Mouse (Mus musculus) stomach, embryonic 16.5 days (tissue): ENCODE measurements around the gene Lrp5. TPM values are rescaled to one million over a fixed set of nuclear protein-coding genes. Genes with fewer than 3 reads are reported as not detected.

Source experiments
- ATAC-seq: fragments of 200-750 bp; cut with Nextera tagmentation; 2 replicates; pipeline ENCODE4 v1.8.0; 2017; ENCODE audit warnings: moderate number of reproducible peaks, moderate TSS enrichment; ENCODE audit not compliant: insufficient read depth, low FRiP score
- H3K27ac ChIP-seq: fragments of 300-500 bp; sonication (generic); 2 replicates; pipeline ENCODE4 v1.5.1; 2014; ENCODE audit warnings: low read length
- H3K27me3 ChIP-seq: fragments of 300-500 bp; sonication (generic); 2 replicates; pipeline ENCODE4 v1.6.1; 2014; ENCODE audit warnings: low read length, control low read depth, mixed read lengths; ENCODE audit not compliant: control insufficient read depth, insufficient read depth
- H3K36me3 ChIP-seq: fragments of 300-500 bp; sonication (generic); 2 replicates; pipeline ENCODE4 v1.6.1; 2014; ENCODE audit warnings: low read length; ENCODE audit not compliant: control insufficient read depth, insufficient read depth
- H3K4me1 ChIP-seq: fragments of 300-500 bp; sonication (generic); 2 replicates; pipeline ENCODE4 v1.6.1; 2014; ENCODE audit warnings: low read length, control low read depth, mixed read lengths; ENCODE audit not compliant: control insufficient read depth, insufficient read depth
- H3K4me2 ChIP-seq: fragments of 300-500 bp; sonication (generic); 2 replicates; pipeline ENCODE4 v1.6.1; 2014; ENCODE audit warnings: low read depth, low read length, mixed read lengths
- H3K4me3 ChIP-seq: fragments of 300-500 bp; sonication (generic); replicated peaks from 2 replicates; pipeline ENCODE4 v1.5.1; 2014; ENCODE audit warnings: mild to moderate bottlenecking, low read length
- H3K9ac ChIP-seq: fragments of 300-500 bp; sonication (generic); 2 replicates; pipeline ENCODE4 v1.6.1; 2014; ENCODE audit warnings: low read length
- H3K9me3 ChIP-seq: fragments of 300-500 bp; sonication (generic); replicated peaks from 2 replicates; pipeline ENCODE4 v1.6.1; 2016; ENCODE audit warnings: low read length, control low read depth; ENCODE audit not compliant: control insufficient read depth
- WGBS: fragments of 180-500 bp; shearing (Covaris S2); extraction: QIAGEN DNeasy Blood & Tissue Kit; methylation state at CpG from one replicate; pipeline ENCODE4 v1.1.7; 2014; 5-methylcytosine and 5-hydroxymethylcytosine counted together
- polyA plus RNA-seq: library from polyadenylated mRNA; unstranded; fragments of >200 nt; fragmentation: Nextera tagmentation; extraction: Ambion mirVana; gene quantifications from 2 replicates; pipeline ENCODE4 v1.2.1, GENCODE M21; 2015

Gene Lrp5
- polyA plus RNA-seq, 1 experiment from 2014 or later, result 5.5 TPM

DNA sequence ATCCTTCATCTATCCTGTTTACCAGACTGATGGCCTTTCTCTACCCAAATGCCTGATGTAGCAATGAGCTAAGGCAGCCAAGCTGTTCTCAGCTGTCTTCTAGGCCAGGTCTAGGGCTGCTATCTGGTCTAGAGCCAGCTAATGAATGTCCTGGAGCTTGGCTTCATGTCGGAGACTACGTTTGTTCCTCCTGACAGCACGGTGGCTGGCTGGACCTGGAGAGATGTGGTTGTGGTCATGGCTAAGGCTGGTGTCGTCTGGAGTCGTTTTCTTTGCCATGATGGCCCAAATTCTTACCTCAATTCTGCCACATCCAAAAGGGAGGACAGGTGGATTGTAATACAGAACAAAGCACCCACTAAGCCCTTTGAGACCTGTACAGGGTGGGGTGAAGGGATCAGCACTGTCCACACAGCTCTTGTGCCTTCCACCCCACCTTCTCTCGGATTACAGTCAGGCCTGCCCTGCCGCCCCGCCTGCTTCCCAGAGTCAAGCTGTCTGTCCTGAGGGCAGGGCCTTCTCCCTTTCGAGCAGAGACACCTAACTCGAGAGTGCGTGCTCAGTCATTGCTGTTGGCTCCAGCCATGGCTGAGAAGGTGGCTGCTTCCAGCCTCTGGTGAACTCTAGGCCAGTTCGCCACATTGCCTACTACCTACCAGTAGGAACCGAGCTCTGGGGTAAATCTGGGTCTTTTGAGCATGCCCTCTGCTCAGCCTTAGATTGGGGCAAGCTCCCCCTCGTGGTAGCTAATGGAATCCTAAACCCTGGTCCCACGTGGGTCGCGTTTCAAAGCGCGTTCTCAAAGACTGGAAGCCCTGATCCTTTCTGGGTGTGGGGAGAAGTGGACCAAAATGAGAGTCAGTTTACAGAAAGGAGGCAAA is 32.4 kb upstream of the Lrp5 start:
- H3K9ac ChIP-seq, result peak overlapping the region; percentile 71
- peaks cover 9% of the 10 kb centered on the region for H3K4me1 ChIP-seq
- peak overlapping the region; percentile 84 for H3K4me2 ChIP-seq
- WGBS, result 31% methylated on average over 19 of the region's 19 CpGs
- H3K36me3 ChIP-seq, result peaks cover 16% of the 10 kb centered on the region
- no peaks in the 10 kb centered on the region for H3K9me3 ChIP-seq
- peak overlapping the region; percentile 50 for H3K4me3 ChIP-seq
- no peaks in the 10 kb centered on the region for H3K27me3 ChIP-seq
- peak overlapping the region; percentile 9; the same call in 1 of the 2 replicates for H3K27ac ChIP-seq
- ATAC-seq, result peak; percentile 82

DNA sequence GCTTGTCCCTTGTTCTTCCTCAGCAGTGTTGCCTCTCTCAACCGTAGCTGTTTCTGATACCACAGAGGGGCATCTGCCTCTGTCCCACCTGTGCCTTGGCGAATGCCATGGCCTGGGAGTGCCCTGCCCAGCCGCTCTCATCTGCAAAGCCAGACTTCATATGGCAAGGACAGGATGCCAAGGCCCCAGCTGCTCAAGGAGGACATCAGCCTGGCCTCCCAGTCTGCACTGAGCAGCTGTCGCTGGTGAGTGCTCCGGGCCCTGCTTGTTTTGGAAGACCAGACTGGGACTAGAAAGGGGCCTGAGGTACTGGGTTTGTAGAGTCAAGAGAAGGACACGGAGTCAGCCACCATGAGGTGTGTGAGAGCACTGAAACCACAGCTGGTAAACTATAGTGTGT is 28.0 kb upstream of the Lrp5 start:
- no peaks in the 10 kb centered on the region for H3K27me3 ChIP-seq
- H3K9ac ChIP-seq, result no peak overlapping the region
- 94% methylated on average over 6 of the region's 6 CpGs for WGBS
- H3K27ac ChIP-seq, result no peak overlapping the region
- no peaks in the 10 kb centered on the region for H3K9me3 ChIP-seq
- H3K36me3 ChIP-seq, result peaks cover 16% of the 10 kb centered on the region
- ATAC-seq, result no peak
- no peak overlapping the region for H3K4me2 ChIP-seq
- H3K4me3 ChIP-seq, result no peak overlapping the region
- H3K4me1 ChIP-seq, result peaks cover 10% of the 10 kb centered on the region

DNA sequence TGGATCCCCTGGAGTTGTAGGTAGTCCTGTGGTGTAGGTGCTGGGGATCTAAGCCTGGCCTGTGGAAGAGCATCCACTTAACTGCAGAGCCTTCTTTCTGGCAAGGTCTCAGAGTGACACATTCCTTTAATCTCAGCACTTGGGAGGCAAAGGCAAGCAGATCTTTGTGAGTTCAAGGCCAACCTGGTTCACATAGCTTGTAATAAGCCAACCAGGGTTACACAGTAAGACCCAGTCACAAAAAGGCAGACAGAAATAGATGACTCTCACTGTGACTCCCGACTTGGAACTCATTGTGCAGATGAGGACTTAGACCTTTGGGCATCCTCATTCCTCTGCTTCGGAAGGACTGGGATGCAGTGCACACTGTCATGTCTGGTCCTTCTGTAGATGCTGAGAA is 24.1 kb upstream of the Lrp5 start:
- WGBS, result 84% methylated on average over 2 of the region's 2 CpGs
- H3K27me3 ChIP-seq, result no peaks in the 10 kb centered on the region
- H3K9me3 ChIP-seq, result no peaks in the 10 kb centered on the region
- no peak for ATAC-seq
- H3K27ac ChIP-seq, result no peak overlapping the region
- H3K4me1 ChIP-seq, result peaks cover 10% of the 10 kb centered on the region
- H3K9ac ChIP-seq, result no peak overlapping the region
- H3K4me2 ChIP-seq, result no peak overlapping the region
- H3K4me3 ChIP-seq, result no peak overlapping the region
- no peaks in the 10 kb centered on the region for H3K36me3 ChIP-seq

DNA sequence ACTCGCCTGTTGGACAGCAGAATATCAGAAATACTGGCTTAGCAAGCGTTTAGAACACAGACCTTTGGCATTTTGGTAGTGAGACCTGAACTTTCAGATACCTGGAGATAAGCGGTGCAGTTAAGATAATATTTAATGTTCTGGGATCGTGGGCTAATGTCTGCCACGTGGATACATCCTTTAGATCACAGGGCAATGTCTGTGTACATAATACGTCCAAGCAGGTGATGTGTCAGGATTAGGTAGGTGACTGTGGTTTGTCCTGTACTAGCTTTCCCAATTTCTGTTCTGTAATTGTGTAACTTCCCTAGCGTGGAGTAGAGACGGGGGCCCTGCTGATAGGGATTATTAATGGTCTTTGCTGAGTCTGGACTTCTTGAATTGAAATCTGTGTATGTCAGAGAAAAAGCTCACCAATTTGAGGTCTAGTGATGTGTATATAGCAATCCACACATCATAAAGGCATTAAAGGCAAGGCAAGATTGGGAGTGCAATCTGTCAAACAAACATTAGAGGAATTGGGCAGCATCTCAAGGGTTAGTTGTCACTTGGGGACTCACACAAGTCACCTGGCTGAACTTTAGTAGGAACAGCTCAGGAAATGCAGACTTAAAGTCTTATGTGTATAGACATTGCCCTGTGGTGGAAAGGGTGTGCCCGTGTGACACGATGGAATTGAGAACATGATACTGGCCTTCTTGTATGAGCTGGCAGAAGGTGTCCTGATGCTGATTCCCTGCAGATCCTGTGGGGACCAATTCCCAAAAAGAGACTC is 22.8 kb upstream of the Lrp5 start:
- H3K27ac ChIP-seq, result no peak overlapping the region
- 21% methylated on average over 10 of the region's 10 CpGs for WGBS

DNA sequence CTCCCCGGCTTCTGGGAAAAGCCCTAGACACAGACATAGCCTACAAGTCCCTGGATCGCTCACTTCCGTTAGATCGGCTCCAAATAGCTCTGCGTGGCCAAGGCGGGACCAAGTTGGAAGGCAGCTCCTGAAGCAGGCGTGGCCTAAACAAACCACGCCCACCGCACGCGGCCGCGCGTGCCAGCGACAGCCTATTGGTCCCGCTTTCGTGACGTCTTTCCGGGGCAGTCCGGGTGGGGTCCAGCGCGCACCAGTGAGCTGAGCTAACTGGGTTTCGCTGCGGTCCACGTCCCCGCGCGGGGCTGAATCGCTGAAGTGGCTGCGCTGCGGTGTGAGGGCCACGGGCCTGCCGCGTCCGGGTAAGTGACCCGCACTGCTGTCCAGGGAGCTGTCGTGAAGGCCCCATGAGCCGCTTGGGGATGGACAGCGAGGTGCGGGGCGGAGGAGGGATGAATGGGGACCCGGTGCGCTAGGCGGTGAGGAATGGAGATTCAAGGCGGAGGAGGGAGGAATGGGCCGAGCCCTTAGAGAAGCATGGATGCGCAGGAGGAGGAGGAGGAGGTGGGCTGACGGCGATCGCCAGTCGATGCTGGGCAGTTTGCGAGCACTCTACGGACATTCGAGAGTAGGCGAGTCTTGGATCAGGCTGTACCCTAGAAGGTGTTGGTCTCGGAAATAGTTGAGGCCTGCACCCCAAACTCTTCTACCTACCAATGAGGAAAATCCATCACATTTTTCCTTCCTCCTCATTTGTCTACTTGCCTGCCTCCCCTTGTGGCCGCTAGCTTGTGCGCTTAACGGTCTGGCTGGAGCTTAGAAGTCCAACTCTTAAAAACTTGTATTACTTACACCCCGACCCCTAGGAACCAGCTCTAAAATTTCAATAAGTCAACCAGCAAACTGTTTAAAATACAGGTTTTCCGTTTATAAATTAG is 22.0 kb upstream of the Lrp5 start, which contains the start of gene 1810055G02Rik:
1810055G02Rik (plus strand) TSS at position 216 of the 935 bp plus-strand sequence.
- H3K4me2 ChIP-seq, result peak within 1 kb of the TSS; percentile 69
- H3K4me1 ChIP-seq, result peaks cover 10% of the 10 kb centered on the region
- under 1% methylated on average over 61 of the region's 61 CpGs for WGBS
- no peaks in the 10 kb centered on the region for H3K9me3 ChIP-seq
- H3K27ac ChIP-seq, result peak within 1 kb of the TSS; percentile 89
- H3K36me3 ChIP-seq, result no peaks in the 10 kb centered on the region
- peak within 1 kb of the TSS; percentile 84 for H3K9ac ChIP-seq
- no peaks in the 10 kb centered on the region for H3K27me3 ChIP-seq
- ATAC-seq, result peak; percentile 98
- peak within 1 kb of the TSS; percentile 77 for H3K4me3 ChIP-seq

More for the DNA sequence above, 22.8 kb upstream of the Lrp5 start:
- Histone ChIP-seq H3K4me3 (peak overlapping the region; percentile 77), H3K36me3 (no peaks in the 10 kb centered on the region), H3K9me3 (no peaks in the 10 kb centered on the region), H3K27me3 (no peaks in the 10 kb centered on the region), H3K9ac (peak overlapping the region; percentile 84), H3K4me2 (peak overlapping the region; percentile 69), H3K4me1 (peaks cover 10% of the 10 kb centered on the region)
- no peak for ATAC-seq

DNA sequence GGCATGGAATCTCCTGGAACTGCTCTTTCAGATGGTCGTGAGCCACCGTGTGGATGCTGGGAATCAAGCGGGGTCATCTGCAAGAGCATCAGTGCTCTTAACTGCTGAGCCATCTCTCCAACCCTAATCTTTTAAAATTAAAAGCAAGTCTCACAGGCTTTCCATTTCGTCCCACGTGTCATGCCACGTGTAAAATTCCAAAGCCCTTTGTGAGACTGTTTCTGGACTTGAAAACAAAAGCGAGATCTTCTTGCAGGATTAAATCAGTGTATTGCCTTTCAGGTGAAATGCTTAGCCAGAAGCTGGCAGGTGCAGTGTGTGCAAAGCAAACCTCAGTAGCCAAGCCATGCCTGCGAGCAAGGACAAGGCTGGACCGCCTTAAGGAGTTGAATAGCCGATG is 21.2 kb upstream of the Lrp5 start:
- Histone ChIP-seq H3K27me3 (no peaks in the 10 kb centered on the region), H3K4me2 (peak overlapping the region; percentile 69), H3K9me3 (no peaks in the 10 kb centered on the region), H3K9ac (peak overlapping the region; percentile 84), H3K4me1 (peaks cover 10% of the 10 kb centered on the region), H3K36me3 (no peaks in the 10 kb centered on the region), H3K4me3 (peak overlapping the region; percentile 77), H3K27ac (peak overlapping the region; percentile 86)
- ATAC-seq, result no peak
- 37% methylated on average over 10 of the region's 10 CpGs for WGBS

DNA sequence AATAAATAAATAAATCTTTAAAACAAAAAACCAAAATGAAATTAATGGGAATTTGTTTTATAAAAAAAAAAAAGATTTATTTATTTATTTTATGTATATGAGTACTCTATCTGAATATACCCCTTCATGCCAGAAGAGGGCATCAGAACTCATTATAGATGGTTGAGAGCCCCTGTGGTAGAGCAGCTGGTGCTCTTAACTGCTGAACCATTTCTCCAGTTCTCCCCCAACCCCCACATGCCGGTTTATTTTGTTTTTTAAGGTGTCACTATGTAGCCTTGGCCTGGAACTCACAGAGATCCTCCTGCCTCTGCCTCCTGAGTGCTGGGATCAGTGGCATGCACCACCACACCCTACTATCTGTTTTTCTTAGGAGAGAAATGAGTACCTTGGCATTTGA is 19.9 kb upstream of the Lrp5 start:
- no peak overlapping the region for H3K27ac ChIP-seq
- H3K4me2 ChIP-seq, result no peak overlapping the region
- H3K9me3 ChIP-seq, result no peaks in the 10 kb centered on the region
- no peak overlapping the region for H3K9ac ChIP-seq
- ATAC-seq, result no peak
- H3K27me3 ChIP-seq, result no peaks in the 10 kb centered on the region
- WGBS, result 57% methylated on average over 1 of the region's 1 CpGs
- H3K4me1 ChIP-seq, result peaks cover 10% of the 10 kb centered on the region
- no peaks in the 10 kb centered on the region for H3K36me3 ChIP-seq
- no peak overlapping the region for H3K4me3 ChIP-seq

DNA sequence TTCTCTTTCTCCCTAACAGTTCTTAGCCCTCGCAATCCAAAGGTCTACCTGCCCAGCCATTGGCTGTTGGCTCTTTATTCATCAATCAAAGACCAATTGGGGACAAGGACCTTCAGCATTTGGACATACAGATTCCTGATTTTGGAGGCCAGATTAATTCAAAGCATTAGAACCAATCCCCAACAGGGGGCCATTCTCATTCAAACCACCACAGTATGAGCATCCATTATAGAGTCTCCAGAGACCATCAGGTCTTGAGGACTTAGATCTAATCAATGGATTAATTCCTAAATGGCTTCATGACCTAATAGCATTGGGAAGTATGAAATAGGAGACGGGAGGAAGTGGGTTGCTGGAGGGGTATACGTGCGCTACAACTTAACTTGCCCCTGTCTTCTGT is 16.1 kb upstream of the Lrp5 start:
- no peak overlapping the region for H3K9ac ChIP-seq
- no peak overlapping the region for H3K4me2 ChIP-seq
- H3K4me3 ChIP-seq, result no peak overlapping the region
- no peaks in the 10 kb centered on the region for H3K36me3 ChIP-seq
- no peaks in the 10 kb centered on the region for H3K27me3 ChIP-seq
- WGBS, result 86% methylated on average over 4 of the region's 4 CpGs
- no peak for ATAC-seq
- no peaks in the 10 kb centered on the region for H3K4me1 ChIP-seq
- H3K27ac ChIP-seq, result no peak overlapping the region
- H3K9me3 ChIP-seq, result no peaks in the 10 kb centered on the region
